Mouse (Mus musculus) E14TG2a.4 (cell line): ENCODE data around the gene Lrrc2.

ENCODE experiments used
- CTCF ChIP-seq: conservative IDR thresholded peaks from 2 replicates; pipeline ENCODE4 v1.5.1; 2014; ENCODE audit warnings: low read length
- POU5F1 ChIP-seq: IDR thresholded peaks from 2 replicates; pipeline ENCODE4 v1.6.1; 2014; ENCODE audit warnings: low read length, borderline replicate concordance

GRCm38 (mm10) chr9:110902271-110902670, 49.1 kb upstream of the Lrrc2 start:
- TF ChIP-seq CTCF (no peak), POU5F1 (no peak)
